Mouse (Mus musculus) hindbrain, postnatal 0 days (tissue): Measurements from ENCODE around the gene Gm45716. TPM values are rescaled to one million over a fixed set of nuclear protein-coding genes. Genes with fewer than 3 reads are reported as not detected.

Experiments
- ATAC-seq: fragments of 200-750 bp; cut with Nextera tagmentation; 2 replicates; pipeline ENCODE4 v1.8.0; 2017; ENCODE audit warnings: mild to moderate bottlenecking, moderate TSS enrichment, moderate library complexity
- DNase-seq: peaks from one replicate; pipeline ENCODE4 v3.0.0-alpha.2; 2015; ENCODE audit warnings: low spot score
- H3K27ac ChIP-seq: fragments of 300-500 bp; sonication (generic); 2 replicates; pipeline ENCODE4 v1.5.1; 2014; ENCODE audit warnings: mild to moderate bottlenecking
- H3K27me3 ChIP-seq: fragments of 300-500 bp; sonication (generic); 2 replicates; pipeline ENCODE4 v1.6.1; 2014; ENCODE audit warnings: low read length, mixed read lengths; ENCODE audit not compliant: insufficient read depth
- H3K36me3 ChIP-seq: fragments of 300-500 bp; sonication (generic); 2 replicates; pipeline ENCODE4 v1.6.1; 2014; ENCODE audit warnings: low read length, mixed read lengths; ENCODE audit not compliant: insufficient read depth
- H3K4me1 ChIP-seq: fragments of 300-500 bp; sonication (generic); 2 replicates; pipeline ENCODE4 v1.6.1; 2014; ENCODE audit warnings: antibody characterized with exemption, low read length, mixed read lengths; ENCODE audit not compliant: insufficient read depth
- H3K4me2 ChIP-seq: fragments of 300-500 bp; sonication (generic); 2 replicates; pipeline ENCODE4 v1.6.1; 2014; ENCODE audit warnings: low read depth, mild to moderate bottlenecking, low read length, moderate library complexity, mixed read lengths
- H3K4me3 ChIP-seq: fragments of 300-500 bp; sonication (generic); 2 replicates; pipeline ENCODE4 v1.5.1; 2014; ENCODE audit warnings: low read length
- H3K9ac ChIP-seq: fragments of 300-500 bp; sonication (generic); replicated peaks from 2 replicates; pipeline ENCODE4 v1.6.1; 2014; ENCODE audit warnings: mild to moderate bottlenecking, low read length, moderate library complexity, mixed read lengths
- H3K9me3 ChIP-seq: fragments of 300-500 bp; sonication (generic); 2 replicates; pipeline ENCODE4 v1.6.1; 2016; ENCODE audit warnings: low read length, mixed read lengths
- CTCF ChIP-seq: IDR thresholded peaks from 2 replicates; pipeline ENCODE4 v1.5.1; 2016; ENCODE audit warnings: antibody characterized with exemption, control low read depth, low read depth
- WGBS: fragments of 180-500 bp; shearing (Covaris S2); extraction: QIAGEN DNeasy Blood & Tissue Kit; methylation state at CpG from one replicate; pipeline ENCODE4 v1.1.7; 2014; 5-methylcytosine and 5-hydroxymethylcytosine counted together
- polyA plus RNA-seq: library from polyadenylated mRNA; unstranded; fragments of >200 nt; fragmentation: Nextera tagmentation; extraction: Ambion mirVana; gene quantifications from 2 replicates; pipeline ENCODE4 v1.2.1, GENCODE M21; 2015
- total RNA-seq: library from RNA; depleted of rRNA; stranded (reverse); fragments of >200 nt; gene quantifications from 2 replicates; pipeline ENCODE4 v1.2.3, GENCODE M21; 2014

Gm45716 gene
- total and polyA plus RNA-seq, 2 experiments from 2014 or later: 5.6 to 22.9 TPM

DNA sequence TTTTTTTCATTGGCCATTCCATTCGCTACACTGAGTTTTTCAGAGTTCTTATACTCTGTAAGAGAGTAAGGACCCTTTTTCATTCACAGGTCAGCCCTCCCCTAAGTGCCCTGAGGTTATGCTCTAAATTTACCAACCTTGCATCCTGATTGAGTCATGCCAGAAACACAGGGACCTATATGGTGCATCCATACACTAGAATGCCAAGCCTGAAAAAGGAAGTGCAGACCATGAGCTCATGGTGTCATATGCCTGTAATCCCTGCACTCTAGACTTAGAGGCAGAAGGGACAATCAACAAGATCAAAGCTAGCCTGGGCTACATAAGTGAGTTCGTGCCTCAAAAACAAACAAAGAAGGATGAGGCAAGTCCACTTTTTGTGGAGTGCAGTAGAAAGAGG, 13.3 kb downstream of the Gm45716 start:
- no peak overlapping the region for H3K4me3 ChIP-seq
- no peak for TF ChIP-seq CTCF
- H3K36me3 ChIP-seq: no peaks in the 10 kb centered on the region
- no peak overlapping the region for H3K9ac ChIP-seq
- H3K27me3 ChIP-seq: no peaks in the 10 kb centered on the region
- no peak overlapping the region for H3K27ac ChIP-seq
- WGBS: 87% methylated on average over 2 of the region's 2 CpGs
- ATAC-seq (no peak), DNase-seq (no peak)
- no peak overlapping the region for H3K4me2 ChIP-seq
- no peaks in the 10 kb centered on the region for H3K4me1 ChIP-seq
- H3K9me3 ChIP-seq: no peaks in the 10 kb centered on the region

DNA sequence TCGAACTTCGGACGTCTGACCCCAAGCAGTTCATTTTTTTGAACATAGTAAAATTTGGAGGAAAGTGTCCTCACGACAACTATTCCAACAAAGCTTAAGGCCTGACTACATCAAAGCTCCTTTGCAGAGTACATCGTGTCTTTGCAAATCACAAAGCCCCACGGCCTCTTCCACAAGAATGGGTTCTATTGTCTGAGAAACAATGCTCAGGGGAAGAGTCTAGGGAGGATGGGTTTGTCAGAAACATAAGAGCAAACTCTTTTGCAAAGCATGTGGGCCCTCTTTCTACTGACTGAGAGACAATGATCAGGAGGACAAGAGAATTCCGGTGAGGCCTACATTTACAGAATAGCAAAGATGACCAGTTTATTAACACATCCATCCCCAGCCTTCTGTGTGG, 26.8 kb downstream of the Gm45716 start:
- no peak for TF ChIP-seq CTCF
- H3K36me3 ChIP-seq: no peaks in the 10 kb centered on the region
- no peak overlapping the region for H3K4me3 ChIP-seq
- no peaks in the 10 kb centered on the region for H3K4me1 ChIP-seq
- no peaks in the 10 kb centered on the region for H3K9me3 ChIP-seq
- H3K27me3 ChIP-seq: no peaks in the 10 kb centered on the region
- no peak overlapping the region for H3K9ac ChIP-seq
- 53% methylated on average over 7 of the region's 7 CpGs for WGBS
- H3K4me2 ChIP-seq: no peak overlapping the region
- DNase-seq: no peak
- no peak for ATAC-seq
- H3K27ac ChIP-seq: no peak overlapping the region

DNA sequence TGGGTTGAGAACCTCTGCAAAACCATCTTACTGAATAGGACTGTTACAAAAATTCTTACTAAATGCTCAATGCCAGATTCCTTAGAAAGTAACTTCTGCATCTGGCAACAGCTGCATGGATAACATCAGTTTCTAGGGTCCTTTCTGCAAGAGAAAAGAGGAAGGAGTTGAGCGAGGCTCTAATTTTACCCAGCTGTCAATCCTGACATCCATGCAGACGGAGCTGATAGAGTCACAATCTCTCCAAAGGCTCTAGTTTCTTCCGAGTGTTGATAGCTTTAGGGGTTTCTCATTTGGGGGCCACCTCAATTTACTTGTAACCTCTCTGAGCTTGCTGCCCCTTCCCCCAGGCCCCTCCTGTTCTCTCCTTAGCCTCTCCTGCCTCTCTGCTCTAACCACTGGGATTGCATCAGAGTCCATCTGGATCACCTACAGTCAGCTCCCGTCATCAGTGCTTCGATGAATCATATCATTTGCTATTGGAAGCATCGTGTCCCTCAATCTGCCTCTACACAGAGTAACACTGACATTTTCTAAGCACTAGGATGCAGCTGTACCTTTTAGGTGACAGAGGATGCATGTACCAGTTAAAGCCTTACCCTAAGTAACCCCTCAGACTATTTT, 32.7 kb downstream of the Gm45716 start:
- DNase-seq: no peak
- 78% methylated on average over 6 of the region's 6 CpGs for WGBS
- Histone ChIP-seq H3K4me1 (no peaks in the 10 kb centered on the region), H3K4me3 (no peak overlapping the region), H3K9me3 (no peaks in the 10 kb centered on the region), H3K9ac (no peak overlapping the region), H3K36me3 (no peaks in the 10 kb centered on the region), H3K27ac (no peak overlapping the region), H3K27me3 (no peaks in the 10 kb centered on the region), H3K4me2 (no peak overlapping the region)
- no peak for TF ChIP-seq CTCF
- no peak for ATAC-seq

DNA sequence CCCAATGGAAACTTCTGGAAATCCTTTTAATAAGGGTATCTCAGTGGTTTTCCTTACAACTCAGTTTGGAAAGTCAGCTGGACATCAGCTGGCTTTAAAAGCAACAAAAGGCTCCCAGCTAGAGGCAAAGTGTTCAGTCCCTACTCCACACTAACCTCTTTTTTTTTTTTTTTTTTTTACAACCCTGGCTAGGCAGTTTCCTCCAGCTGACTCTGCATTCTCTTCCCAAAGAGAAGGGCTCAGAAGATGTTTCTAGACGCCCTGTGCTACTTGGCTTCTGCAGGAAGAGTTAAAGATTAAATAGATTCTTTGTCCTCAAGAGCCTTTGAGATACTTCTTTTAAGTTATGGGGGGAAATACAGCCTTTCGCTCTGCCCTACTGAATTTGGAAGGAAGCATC, 33.3 kb downstream of the Gm45716 start:
- no peak for TF ChIP-seq CTCF
- 41% methylated on average over 2 of the region's 2 CpGs for WGBS
- no peaks in the 10 kb centered on the region for H3K27me3 ChIP-seq

DNA sequence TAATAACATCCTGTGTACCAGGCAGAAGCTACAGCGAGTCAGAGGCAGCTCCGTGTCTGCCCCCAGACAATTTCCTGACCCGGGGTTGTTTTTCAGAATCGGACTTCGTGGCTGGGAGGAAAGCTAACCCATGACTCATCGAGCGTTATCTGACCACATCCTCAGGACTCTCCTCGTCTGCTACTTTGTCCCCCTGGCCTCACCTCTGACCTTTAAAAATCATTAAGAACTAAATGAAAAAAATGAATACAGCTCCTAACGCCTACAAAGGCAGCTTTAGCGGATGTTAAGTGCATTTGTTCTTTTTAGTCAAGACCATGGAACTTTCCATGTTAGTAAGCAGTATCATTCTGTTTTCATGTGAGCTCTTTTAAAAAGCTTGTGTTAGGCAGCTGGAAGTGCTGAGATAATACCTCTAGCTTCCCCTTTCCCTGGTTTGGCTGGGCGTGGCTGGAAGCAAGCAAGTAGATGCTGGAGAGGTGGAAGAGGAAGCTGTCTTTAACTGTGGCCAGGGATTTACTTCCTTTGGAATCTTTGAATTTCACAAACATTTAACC, 37.5 kb downstream of the Gm45716 start:
- Histone ChIP-seq H3K4me3 (no peak overlapping the region), H3K4me2 (no peak overlapping the region), H3K36me3 (no peaks in the 10 kb centered on the region), H3K27me3 (no peaks in the 10 kb centered on the region), H3K9ac (no peak overlapping the region), H3K9me3 (no peaks in the 10 kb centered on the region), H3K27ac (no peak overlapping the region), H3K4me1 (no peaks in the 10 kb centered on the region)
- ATAC-seq (no peak), DNase-seq (no peak)
- WGBS: 82% methylated on average over 11 of the region's 11 CpGs
- no peak for TF ChIP-seq CTCF

More for the DNA sequence above, 33.3 kb downstream of the Gm45716 start:
- Histone ChIP-seq H3K4me1 (no peaks in the 10 kb centered on the region), H3K9me3 (no peaks in the 10 kb centered on the region), H3K36me3 (no peaks in the 10 kb centered on the region), H3K9ac (no peak overlapping the region), H3K4me2 (no peak overlapping the region), H3K4me3 (no peak overlapping the region), H3K27ac (no peak overlapping the region)
- DNase-seq: no peak
- no peak for ATAC-seq

DNA sequence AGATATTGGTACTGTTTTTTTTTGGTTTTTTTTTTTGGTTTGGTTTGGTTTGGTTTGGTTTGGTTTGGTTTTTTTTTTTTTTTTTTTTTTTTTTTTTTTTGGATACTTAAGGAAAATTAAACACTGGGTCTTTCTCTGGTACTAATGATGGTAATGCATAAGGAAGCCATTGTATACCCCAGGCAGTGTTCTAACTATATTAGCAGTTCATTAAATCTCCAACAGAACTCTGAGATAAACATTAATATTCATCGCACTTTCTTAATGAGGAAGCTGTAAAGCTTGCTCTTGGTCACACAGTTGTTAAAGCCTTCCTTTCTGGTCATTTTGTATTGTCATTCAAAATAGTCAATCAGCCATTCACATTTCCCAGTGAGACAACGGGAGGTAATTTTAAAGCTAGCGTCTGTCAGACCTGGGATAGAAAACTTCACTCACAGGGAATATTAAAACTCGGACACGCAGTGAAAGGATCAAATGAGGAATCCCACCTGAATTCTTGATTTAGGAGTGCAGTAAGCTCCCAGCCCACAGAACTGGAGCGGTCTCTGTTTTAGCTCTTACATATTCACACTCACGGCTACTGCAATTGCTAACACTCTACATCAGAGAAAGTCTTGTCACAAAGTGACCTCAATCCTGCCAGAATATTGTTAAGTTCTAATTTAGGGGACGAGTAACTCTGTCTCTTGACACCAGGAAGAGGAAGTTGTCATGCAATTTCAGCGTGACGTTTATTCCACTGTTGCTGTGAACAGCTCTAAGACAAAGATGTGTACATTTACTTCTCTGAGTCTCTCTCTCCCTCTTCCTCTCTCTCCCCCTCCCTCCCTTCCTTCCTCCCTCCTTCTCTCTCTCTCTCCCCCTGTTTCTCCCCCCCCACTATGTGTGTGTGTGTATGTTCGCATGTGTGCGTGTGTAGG, 39.8 kb downstream of the Gm45716 start:
- WGBS: 38% methylated on average over 12 of the region's 12 CpGs
- no peak overlapping the region for H3K27ac ChIP-seq
- H3K9me3 ChIP-seq: no peaks in the 10 kb centered on the region
- no peaks in the 10 kb centered on the region for H3K4me1 ChIP-seq
- H3K4me3 ChIP-seq: no peak overlapping the region
- no peaks in the 10 kb centered on the region for H3K36me3 ChIP-seq
- no peaks in the 10 kb centered on the region for H3K27me3 ChIP-seq
- DNase-seq: no peak
- TF ChIP-seq CTCF: no peak
- no peak overlapping the region for H3K9ac ChIP-seq
- ATAC-seq: no peak
- no peak overlapping the region for H3K4me2 ChIP-seq
